Mouse (Mus musculus): Measurements from ENCODE around the gene Fut7. TPM values are rescaled to one million over a fixed set of nuclear protein-coding genes. Genes with fewer than 3 reads are reported as not detected.

Gene Fut7
- under 1 TPM; 0.26 to 0.27 TPM for total RNA-seq (2021)
- long read RNA-seq, experiment 1: 0 reads
- long read RNA-seq, experiment 2: 0 reads

- DNase-seq (ENCODE audit: low spot score in 2 of 2): no peak
- intact Hi-C loops (cut with DNase I): no loop called here
Measured at GRCm38 (mm10) chr2:25422587-25423410, at the start of gene Fut7. Gene Fut7 (plus strand): TSS chr2:25423267.

GRCm38 (mm10) chr2:25373431-25373830, 49.6 kb upstream of the Fut7 start:
- intact Hi-C loops (cut with DNase I): no loop called here

GRCm38 (mm10) chr2:25376589-25376988, 46.5 kb upstream of the Fut7 start:
- DNase-seq (ENCODE audit: low spot score in 2 of 2): peak; percentile 62 to 71
- intact Hi-C loops (cut with DNase I): loop anchor here (2.0 kb wide), 2 partner anchors 20 to 50 kb away; no protein-coding TSS in a partner anchor

More at GRCm38 (mm10) chr2:25373431-25373830, 49.6 kb upstream of the Fut7 start:
- DNase-seq (ENCODE audit: low spot score in 2 of 2): peak in 1 of 2 experiments; percentile 47

GRCm38 (mm10) chr2:25384492-25384891, 38.6 kb upstream of the Fut7 start:
- no peak for DNase-seq (ENCODE audit: low spot score in 2 of 2)
- intact Hi-C loops (cut with DNase I): no loop called here

GRCm38 (mm10) chr2:25391266-25391665, 31.8 kb upstream of the Fut7 start:
- DNase-seq (ENCODE audit: low spot score in 2 of 2): no peak
- intact Hi-C loops (cut with DNase I): no loop called here

- peak in 1 of 2 experiments; percentile 66 for DNase-seq (ENCODE audit: low spot score in 2 of 2)
- intact Hi-C loops (cut with DNase I): no loop called here
Measured at GRCm38 (mm10) chr2:25394281-25395221, 28.5 kb upstream of the Fut7 start.

GRCm38 (mm10) chr2:25395721-25396596, 27.1 kb upstream of the Fut7 start, which contains the start of gene Entpd2:
Gene Entpd2 (plus strand): TSS chr2:25395874.
- no peak for DNase-seq (ENCODE audit: low spot score in 2 of 2)
- intact Hi-C loops (cut with DNase I): loop anchor here (2.0 kb wide), 1 partner anchor 19 kb away; no protein-coding TSS in a partner anchor

GRCm38 (mm10) chr2:25396597-25396983, 26.5 kb upstream of the Fut7 start:
- intact Hi-C loops (cut with DNase I): loop anchor here (2.0 kb wide), 1 partner anchor 20 kb away; no protein-coding TSS in a partner anchor
- DNase-seq (ENCODE audit: low spot score in 2 of 2): no peak

GRCm38 (mm10) chr2:25397010-25397409, 26.1 kb upstream of the Fut7 start:
- intact Hi-C loops (cut with DNase I): loop anchor here (2.0 kb wide), 1 partner anchor 20 kb away; no protein-coding TSS in a partner anchor
- no peak for DNase-seq (ENCODE audit: low spot score in 2 of 2)

GRCm38 (mm10) chr2:25398065-25398464, 25.0 kb upstream of the Fut7 start:
- intact Hi-C loops (cut with DNase I): no loop called here

GRCm38 (mm10) chr2:25399051-25399450, 24.0 kb upstream of the Fut7 start, which contains the start of gene Npdc1:
Gene Npdc1 (plus strand): TSS chr2:25399351.
- no peak for DNase-seq (ENCODE audit: low spot score in 2 of 2)
- intact Hi-C loops (cut with DNase I): no loop called here

More at GRCm38 (mm10) chr2:25398065-25398464, 25.0 kb upstream of the Fut7 start:
- no peak for DNase-seq (ENCODE audit: low spot score in 2 of 2)

GRCm38 (mm10) chr2:25400291-25400690, 22.8 kb upstream of the Fut7 start:
- DNase-seq (ENCODE audit: low spot score in 2 of 2): no peak
- intact Hi-C loops (cut with DNase I): no loop called here

- intact Hi-C loops (cut with DNase I): no loop called here
- peak in 1 of 2 experiments; percentile 59 for DNase-seq (ENCODE audit: low spot score in 2 of 2)
Measured at GRCm38 (mm10) chr2:25400764-25401163, 22.3 kb upstream of the Fut7 start.

- intact Hi-C loops (cut with DNase I): no loop called here
Measured at GRCm38 (mm10) chr2:25402377-25402971, 20.6 kb upstream of the Fut7 start.

GRCm38 (mm10) chr2:25402972-25403601, 20.0 kb upstream of the Fut7 start:
- intact Hi-C loops (cut with DNase I): loop anchor here (1.0 kb wide), 1 partner anchor 24 kb away; no protein-coding TSS in a partner anchor
- DNase-seq (ENCODE audit: low spot score in 2 of 2): peak; percentile 92 to 96

More at GRCm38 (mm10) chr2:25402377-25402971, 20.6 kb upstream of the Fut7 start:
- DNase-seq (ENCODE audit: low spot score in 2 of 2): peak; percentile 76 to 89

GRCm38 (mm10) chr2:25403994-25404393, 19.1 kb upstream of the Fut7 start:
- intact Hi-C loops (cut with DNase I): loop anchor here (1.0 kb wide), 1 partner anchor 23 kb away; no protein-coding TSS in a partner anchor
- DNase-seq (ENCODE audit: low spot score in 2 of 2): no peak

- DNase-seq (ENCODE audit: low spot score in 2 of 2): no peak
- intact Hi-C loops (cut with DNase I): no loop called here
Measured at GRCm38 (mm10) chr2:25408908-25409307, 14.2 kb upstream of the Fut7 start.
